ENCODE assay signal across 12 mouse cellular contexts in the genomic region with DNA sequence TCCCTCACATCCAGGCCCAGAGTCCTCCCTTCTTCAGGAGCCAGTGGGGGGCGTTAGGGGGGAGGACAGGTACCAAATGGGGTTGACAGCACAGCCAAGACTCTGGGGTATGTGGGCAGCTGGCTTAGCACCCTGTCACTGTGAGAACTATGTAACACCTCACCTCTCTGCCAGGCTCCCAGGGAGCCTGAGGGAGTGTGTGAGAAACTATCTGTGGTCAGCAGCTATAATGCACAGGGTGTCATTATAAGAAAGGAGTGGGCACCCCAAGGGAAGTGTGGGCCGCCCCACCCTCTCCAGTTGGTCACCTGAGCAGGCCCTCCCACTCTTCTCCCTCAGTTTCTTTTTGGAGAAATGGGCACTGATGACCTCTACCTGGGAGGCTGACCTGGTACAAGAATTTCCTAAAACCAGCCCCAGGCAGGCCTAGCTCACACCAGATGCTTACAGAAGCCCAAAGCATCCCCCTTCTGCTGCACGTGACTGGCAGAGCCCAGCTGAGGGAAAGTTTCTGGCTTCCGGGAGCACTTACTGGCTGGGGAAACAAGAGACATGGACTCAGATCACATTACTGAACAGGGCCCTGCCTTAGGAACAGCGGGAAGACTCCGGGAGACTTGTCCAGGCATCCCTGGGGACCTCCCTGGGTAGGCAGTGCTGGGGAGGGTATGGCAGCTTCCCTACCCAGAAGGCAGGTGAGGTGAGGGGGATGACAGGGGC. TPM values are rescaled to one million over a fixed set of nuclear protein-coding genes. Genes with fewer than 3 reads are reported as not detected.
DNase-seq lines count a peak whose midpoint lies in the region; ATAC-seq and TF ChIP-seq lines count a peak whose summit lies in the region.
"Had no signal": no experiment of that assay in that cellular context is flagged by ENCODE, and none has a peak within 500 bp of the region (broad histone marks: within the 10 kb centered on the region; RNA-seq: fewer than 3 reads in every experiment).

No protein-coding gene starts in this region.

- H3K4me1 ChIP-seq in kidney, adult 2 months (ENCODE audit: control insufficient read depth, insufficient read depth, low read length) = peaks cover 63% of the 10 kb centered on the region
- peaks cover 99% of the 10 kb centered on the region for H3K4me1 ChIP-seq in liver, embryonic 12.5 days
- H3K4me1 ChIP-seq in thymus, adult 2 months (replicated peaks; ENCODE audit: control insufficient read depth, insufficient read depth, low read length) = peaks cover 69% of the 10 kb centered on the region
- H3K4me1 ChIP-seq: midbrain, embryonic 12.5 days had no signal

- no peak overlapping the region; the same call in 1 of the 2 replicates for H3K27ac ChIP-seq in gastrocnemius, adult 2 months
- H3K27ac ChIP-seq in kidney, adult 2 months (ENCODE audit: insufficient read depth, low read depth, low read length) = peak overlapping the region; percentile 100
- H3K27ac ChIP-seq in liver, embryonic 12.5 days = peak overlapping the region; percentile 57
- no peak overlapping the region for H3K27ac ChIP-seq in thymus, adult 2 months (ENCODE audit: control insufficient read depth, insufficient read depth, low read length)
- H3K27ac ChIP-seq: midbrain, embryonic 12.5 days had no signal

- WGBS in kidney, adult 2 months = 45% methylated on average over 6 of the region's 6 CpGs
- WGBS in liver, embryonic 12.5 days (ENCODE audit: insufficient replicate concordance) = 74% methylated on average over 6 of the region's 6 CpGs
- WGBS in thymus, adult 2 months = 95% methylated on average over 6 of the region's 6 CpGs

- no peak for TF ChIP-seq POLR2A in kidney, adult 2 months (IDR thresholded peaks at IDR 0.05; ENCODE audit: low read depth, low read length)
- no peak for TF ChIP-seq POLR2A in thymus, adult 2 months (IDR thresholded peaks at IDR 0.05; ENCODE audit: control insufficient read depth, extremely low read depth, insufficient read depth, low read length, poor library complexity)

- no peak overlapping the region for H3K4me2 ChIP-seq in liver, embryonic 12.5 days
- H3K4me2 ChIP-seq: midbrain, embryonic 12.5 days had no signal

- intact Hi-C loops in gastrocnemius, adult 2 months (cut with DNase I) = no loop called here

- no peaks in the 10 kb centered on the region for H3K36me3 ChIP-seq in kidney, adult 2 months (ENCODE audit: control insufficient read depth, insufficient read depth, low read length)
- no peaks in the 10 kb centered on the region; the same call in 1 of the 2 replicates for H3K36me3 ChIP-seq in liver, embryonic 12.5 days
- H3K36me3 ChIP-seq in thymus, adult 2 months (ENCODE audit: control insufficient read depth, insufficient read depth, low read length) = no peaks in the 10 kb centered on the region
- H3K36me3 ChIP-seq: midbrain, embryonic 12.5 days had no signal

- H3K9ac ChIP-seq in liver, embryonic 12.5 days = peak overlapping the region; percentile 14
- H3K9ac ChIP-seq: midbrain, embryonic 12.5 days had no signal

- no peaks in the 10 kb centered on the region for H3K9me3 ChIP-seq in liver, embryonic 12.5 days (replicated peaks)
- H3K9me3 ChIP-seq: midbrain, embryonic 12.5 days had no signal

- H3K27me3 ChIP-seq in kidney, adult 2 months (replicated peaks; ENCODE audit: control insufficient read depth, insufficient read depth, low read length) = no peaks in the 10 kb centered on the region
- no peaks in the 10 kb centered on the region for H3K27me3 ChIP-seq in liver, embryonic 12.5 days (replicated peaks)
- H3K27me3 ChIP-seq in thymus, adult 2 months (ENCODE audit: control insufficient read depth, insufficient read depth, low read length) = no peaks in the 10 kb centered on the region

- no peak for ATAC-seq in liver, embryonic 12.5 days

- peak; percentile 54 for DNase-seq in gastrocnemius, adult 2 months
- no peak for DNase-seq in gastrocnemius, postnatal 10 days
- peak; percentile 47 for DNase-seq in embryo, embryonic 10 days (ENCODE audit: low spot score)
- peak; percentile 70 for DNase-seq in kidney, adult 2 months
- DNase-seq in cerebellum, postnatal 25 days = no peak
- DNase-seq in thymus, adult 2 months = no peak
- no peak for DNase-seq in thymus, postnatal 36 days
- DNase-seq: heart, postnatal 10 days; layer of hippocampus, postnatal 36 days; retina, postnatal 1 day had no signal

- H3K4me3 ChIP-seq in gastrocnemius, adult 2 months = no peak overlapping the region
- peak overlapping the region; percentile 36 for H3K4me3 ChIP-seq in kidney, adult 2 months (ENCODE audit: insufficient read depth, low read depth, low read length)
- no peak overlapping the region for H3K4me3 ChIP-seq in liver, embryonic 12.5 days
- no peak overlapping the region for H3K4me3 ChIP-seq in thymus, adult 2 months (ENCODE audit: control insufficient read depth, insufficient read depth, low read length)
- H3K4me3 ChIP-seq: midbrain, embryonic 12.5 days had no signal

- no peak for TF ChIP-seq CTCF in gastrocnemius, adult 2 months (IDR thresholded peaks at IDR 0.05)
- TF ChIP-seq CTCF in kidney, adult 2 months (conservative IDR thresholded peaks at IDR 0.05; ENCODE audit: insufficient read depth, insufficient read length, low read depth, low read length) = no peak
- TF ChIP-seq CTCF in thymus, adult 2 months (IDR thresholded peaks at IDR 0.05; ENCODE audit: borderline replicate concordance, control insufficient read depth, extremely low read depth, insufficient read depth, low read length, poor library complexity) = no peak

RNA-seq across cellular contexts. Expression of a gene that starts 11.6 kb away (rescaled TPM):
- total RNA-seq in gastrocnemius, adult 2 months (2021) = 10 to 100 TPM in 1 of 2 experiments, 1 to 10 TPM in 1; 6.6 to 17.8 TPM
- total RNA-seq in gastrocnemius, postnatal 10 days (2021) = 10 to 100 TPM; 36.7 to 43.8 TPM
- 200 and 223 TPM in 2 replicates for polyA plus RNA-seq in kidney, adult 2 months (2012; rRNA removed)
- 46.2 and 49.4 TPM in 2 replicates for polyA plus RNA-seq in liver, embryonic 12.5 days (2016; fragmentation: Nextera tagmentation; extraction: Ambion mirVana)
- polyA plus RNA-seq in thymus, adult 2 months (2012; rRNA removed) = 176 and 181 TPM in 2 replicates

Comparison
In these comparisons a context has a peak if more than half of its experiments do, and no peak if none do; other contexts are left out.
1. DNase-seq: peak in gastrocnemius, adult 2 months (single experiment), embryo, embryonic 10 days (single experiment) and kidney, adult 2 months (single experiment); none in gastrocnemius, postnatal 10 days (single experiment), cerebellum, postnatal 25 days (0 of 2), thymus, adult 2 months (single experiment) and thymus, postnatal 36 days (0 of 2).
2. H3K27ac ChIP-seq: peak in kidney, adult 2 months (single experiment) and liver, embryonic 12.5 days (single experiment); none in gastrocnemius, adult 2 months (single experiment) and thymus, adult 2 months (single experiment).